Mouse (Mus musculus) cerebellum, adult 8-10 months (tissue): ENCODE data around the gene Zfp704.

Experiments
- DNase-seq: peaks from one replicate; pipeline ENCODE4 v3.0.0; 2022

Gene Zfp704

DNA sequence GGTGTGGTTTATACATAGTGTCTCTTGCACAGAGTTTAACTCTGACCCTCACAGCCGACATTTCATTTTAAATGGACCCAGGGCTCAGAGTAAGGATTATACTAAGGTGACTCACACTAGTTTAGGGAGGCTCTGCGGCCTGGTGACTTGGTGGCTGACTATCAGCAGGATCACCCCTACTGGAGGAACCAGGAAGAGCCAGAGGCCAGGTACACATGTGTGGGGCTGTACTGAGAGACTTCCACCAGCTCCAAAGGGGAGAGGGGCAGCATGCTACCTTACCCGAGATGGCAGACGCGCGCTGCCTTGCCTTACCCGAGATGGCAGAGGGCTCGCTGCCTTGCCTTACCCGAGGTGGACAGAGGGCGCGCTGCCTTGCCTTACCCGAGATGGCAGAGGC lies 159.4 kb downstream of the Zfp704 start:
- DNase-seq, result no peak

DNA sequence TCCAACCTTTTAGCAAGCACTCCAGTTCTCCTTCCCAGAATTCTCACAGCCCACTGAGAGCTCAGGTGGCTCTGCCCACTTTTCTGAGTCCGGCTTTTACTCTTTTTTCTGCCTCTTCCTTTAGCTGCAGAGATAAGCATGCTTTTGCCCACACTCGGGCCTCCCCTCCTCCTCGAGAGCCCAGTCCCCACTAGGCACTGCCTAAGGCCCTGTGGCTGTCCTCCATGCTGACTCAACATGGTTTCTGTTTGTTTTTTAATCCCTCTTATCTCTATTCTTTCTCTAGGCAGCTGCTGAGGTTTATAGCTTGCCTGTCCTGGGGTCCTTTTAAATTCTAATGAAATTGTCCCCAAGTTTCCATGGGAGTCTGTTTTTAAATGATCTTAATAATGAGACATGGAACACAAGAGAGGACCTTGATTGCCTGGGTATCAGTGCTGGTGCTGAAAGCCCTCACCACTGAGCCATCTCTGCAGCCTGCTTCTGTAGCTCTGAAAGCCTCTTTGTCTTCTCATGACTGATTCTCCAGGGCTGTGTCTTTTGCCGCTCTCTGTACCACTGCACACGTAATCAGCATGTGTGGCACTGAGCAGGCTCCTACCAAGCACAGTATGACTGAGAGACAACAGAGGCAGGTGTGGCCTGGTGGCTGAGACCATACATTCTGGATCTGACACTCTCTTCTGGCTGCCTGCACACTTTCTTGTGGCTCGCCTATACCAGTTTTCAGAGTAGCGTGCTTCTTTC lies 160.5 kb downstream of the Zfp704 start:
- no peak for DNase-seq

DNA sequence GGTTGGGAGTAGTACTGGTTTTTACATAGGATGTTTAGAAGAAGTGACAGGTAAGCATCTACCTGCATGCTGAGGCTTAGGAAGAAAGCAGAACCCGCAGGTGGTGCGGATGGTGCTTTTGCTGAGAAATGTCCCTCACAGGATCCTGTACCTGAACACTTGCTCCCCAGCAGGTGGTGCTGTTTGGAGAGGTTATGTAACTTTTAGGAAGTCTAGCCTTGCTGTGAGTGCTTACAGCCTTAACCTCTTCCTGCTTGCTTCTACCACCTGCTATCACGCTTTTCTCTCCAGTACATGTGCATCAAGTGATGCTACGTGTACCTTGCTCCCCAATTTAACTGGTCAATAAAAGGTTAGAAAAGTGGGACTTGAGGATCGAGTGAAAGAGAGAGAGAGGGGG lies 161.3 kb downstream of the Zfp704 start:
- no peak for DNase-seq

DNA sequence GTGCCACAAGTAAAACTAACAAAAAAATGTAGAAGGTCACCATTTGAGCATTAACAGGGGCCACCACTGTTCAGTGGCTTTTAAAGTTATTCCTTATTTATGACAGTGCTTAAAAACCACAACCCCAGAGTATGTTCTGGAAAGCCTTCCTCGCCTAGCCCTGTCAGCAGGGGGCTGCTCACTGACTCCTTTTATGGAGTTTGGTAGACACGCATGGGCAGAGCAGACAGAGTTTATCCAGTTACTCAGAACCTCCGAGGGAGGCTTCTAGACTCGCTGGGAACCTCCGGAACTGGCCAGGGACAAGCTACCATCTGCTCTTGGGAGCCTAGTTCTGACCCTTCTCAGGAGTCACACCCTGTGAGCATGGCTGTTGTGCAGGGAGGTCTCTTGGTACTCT lies 165.3 kb downstream of the Zfp704 start:
- no peak for DNase-seq

DNA sequence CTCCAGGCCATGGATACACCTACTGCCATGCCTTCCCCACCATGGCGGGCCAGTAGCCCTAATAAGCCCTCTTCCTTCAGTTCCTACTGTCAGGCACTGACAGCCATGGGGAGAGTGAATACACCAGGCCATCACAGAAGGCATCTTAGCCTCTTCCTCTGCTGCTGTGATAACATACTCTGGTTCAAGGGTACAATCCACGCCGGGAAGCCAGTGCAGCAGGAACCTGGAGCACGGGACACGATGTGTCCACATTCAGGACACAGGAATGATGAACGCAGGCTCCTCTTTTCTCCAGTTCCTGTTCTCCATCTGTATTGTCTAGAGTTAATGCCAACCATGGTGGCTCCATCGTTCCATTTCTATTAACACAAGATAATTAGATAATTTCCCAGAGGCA lies 165.9 kb downstream of the Zfp704 start:
- DNase-seq, result no peak

DNA sequence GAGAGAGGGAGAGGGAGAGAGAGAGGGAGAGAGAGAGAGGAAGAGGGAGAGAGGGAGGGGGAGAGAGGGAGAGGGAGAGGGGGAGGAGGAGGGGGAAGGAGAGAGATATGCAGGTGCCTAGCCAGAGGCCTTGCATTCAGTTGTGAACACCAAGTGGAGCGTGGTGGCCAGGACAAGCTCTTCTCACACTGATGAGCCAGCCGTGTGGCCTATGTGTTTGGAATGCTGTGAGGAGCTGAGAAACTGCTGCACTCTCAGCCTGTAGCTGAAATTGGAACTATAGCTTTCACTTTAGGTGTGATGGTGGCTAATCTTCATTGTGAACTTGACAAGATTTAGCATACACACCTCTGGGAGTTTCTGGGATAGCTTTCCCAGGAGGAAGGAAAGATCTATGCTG lies 166.4 kb downstream of the Zfp704 start:
- no peak for DNase-seq

DNA sequence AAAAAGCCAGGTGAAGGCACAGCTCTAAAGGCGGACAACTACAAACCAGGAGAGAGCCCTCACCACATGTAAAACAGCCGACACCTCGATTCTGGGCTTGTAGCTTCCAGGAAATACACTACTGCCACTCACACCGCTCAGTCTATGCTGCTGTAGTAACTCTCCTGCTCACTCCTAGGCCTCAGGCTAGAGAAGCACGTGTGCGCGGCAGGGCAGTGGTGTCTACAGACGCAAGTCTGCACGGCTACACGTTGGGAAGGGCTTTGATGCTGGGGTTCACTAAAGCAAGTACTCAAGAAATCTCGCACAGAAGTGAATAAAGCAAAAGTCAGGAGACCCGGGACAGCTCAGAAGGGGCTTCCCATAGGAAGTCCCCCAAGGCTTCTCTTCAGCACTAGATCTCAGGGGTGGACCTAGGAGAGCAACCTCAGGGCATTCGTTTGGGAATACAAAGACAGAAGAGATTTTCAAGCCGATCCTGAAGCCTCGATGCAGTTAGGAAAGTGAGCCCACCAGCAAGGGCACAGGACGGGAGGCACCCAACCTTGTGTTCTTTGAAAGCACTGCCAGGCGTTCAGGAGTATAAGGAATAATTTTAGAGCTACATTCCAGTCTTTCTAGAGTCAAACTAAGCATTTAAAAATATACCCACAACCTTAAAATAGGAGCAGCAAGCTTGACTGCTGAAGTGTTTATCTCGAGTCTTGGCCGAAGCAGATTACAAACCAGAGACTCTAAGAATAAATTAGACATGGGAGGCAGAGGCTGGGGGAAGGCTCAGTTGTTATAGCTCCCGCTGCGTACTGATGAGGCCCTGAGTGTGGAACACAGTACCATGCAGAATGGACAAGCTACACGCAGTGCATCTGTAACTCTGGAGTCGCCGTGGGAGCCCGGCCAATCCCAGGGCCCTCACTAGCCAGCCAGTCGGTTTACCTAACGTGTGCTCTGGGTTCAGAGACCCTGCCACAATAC lies 168.0 kb downstream of the Zfp704 start:
- DNase-seq, result no peak

DNA sequence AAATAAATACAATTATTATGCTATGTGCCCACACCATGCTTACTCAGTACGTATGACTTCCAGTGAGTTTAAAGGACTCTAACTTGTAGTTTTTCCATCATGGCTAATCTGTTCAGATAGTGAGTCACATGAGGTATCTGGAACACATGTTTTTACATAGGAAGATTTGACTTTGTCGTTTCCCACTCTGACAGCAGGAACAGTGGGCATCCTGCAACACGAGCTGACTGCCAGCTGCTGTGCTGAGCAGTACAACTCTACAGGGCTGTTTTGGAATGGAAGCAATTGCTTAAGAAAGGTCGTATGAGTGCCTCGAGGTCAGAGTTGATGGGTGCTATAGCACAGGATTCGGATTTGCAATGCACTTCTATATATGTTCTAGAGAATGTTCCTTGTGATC lies 169.4 kb downstream of the Zfp704 start:
- no peak for DNase-seq

DNA sequence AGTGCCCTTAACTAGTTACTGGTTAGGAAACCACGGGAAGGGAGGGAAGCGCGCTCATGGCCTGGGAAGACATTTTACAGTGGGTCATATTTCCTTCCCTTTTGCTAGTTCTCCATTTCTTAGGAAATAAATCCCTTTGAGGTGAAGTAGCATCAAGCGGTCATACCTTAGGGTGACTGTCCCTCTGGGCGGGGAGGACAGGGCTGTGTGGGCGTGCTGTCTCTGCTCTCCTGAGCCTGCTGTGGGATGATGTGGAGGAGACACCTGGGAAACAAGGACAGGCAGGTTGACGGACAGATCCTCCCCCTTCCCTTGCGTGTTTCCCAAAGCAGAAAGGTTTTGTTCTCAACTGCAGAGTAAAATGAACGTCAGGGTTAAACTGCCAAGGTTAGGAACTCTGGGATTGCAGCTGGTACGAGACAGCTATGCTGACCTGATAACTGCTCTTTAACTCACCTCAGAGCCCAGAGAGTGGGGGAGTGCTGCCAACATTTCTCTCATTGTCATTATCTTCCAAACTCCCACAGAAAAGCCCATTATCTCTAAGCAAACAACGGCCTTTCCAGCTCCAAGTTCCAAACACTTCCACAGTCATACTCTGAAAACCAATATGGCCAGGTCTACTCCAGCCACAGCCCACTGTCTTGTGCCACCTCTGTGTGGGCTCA lies 170.1 kb downstream of the Zfp704 start:
- no peak for DNase-seq

DNA sequence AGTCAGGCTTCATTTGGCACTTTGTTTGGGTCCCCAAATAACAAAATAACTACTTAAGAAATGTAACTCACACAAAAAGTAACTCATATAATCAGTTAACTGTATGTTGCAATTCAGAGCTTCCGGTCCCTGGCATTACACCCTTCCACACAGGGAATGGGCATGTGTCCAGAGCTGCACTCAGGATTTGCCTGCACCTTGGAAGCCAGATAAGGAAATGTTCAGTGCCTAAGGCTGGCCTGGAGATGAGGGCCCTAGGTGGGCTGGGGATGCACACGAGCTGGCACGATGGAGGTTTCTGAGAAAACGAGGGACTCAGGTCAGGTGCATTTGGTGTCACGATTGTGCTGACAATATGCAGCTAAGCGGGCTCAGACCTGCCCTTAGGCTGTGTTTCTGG lies 173.6 kb downstream of the Zfp704 start:
- DNase-seq, result no peak

DNA sequence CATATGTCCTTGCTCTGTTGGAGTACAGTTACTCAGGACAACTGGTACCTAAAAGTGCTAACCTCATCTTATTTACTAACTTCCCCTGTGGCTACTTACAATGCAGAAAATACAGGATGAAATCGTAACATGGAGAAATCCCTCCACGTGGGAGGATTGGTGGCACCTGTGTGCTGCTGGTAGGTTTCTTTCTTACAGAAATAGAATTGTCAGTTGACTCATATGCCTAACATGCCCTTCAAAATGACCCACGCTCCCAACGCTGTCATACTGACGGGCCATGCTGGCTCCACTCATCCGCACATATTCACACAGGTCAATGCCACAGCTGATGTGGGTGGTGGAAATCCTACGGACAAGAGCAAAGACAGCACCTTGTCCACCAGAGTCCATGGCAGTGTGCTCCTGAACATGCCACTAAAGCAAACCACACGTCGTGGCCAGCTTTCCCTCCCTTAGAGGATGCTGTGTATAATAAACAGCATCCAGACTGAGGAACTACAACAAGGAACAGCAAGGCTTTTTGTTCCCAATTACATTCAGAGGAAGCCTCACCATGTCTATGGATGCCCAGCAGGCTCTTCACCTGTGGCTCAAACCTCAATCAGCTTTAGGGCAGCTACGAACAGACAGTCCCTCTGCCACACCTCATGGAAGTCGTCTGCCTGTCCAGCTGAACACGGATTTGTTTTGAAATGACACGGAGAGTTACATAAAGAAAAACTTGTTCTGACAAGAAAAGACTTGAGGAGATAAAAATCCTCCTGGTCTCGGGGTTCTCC lies 175.3 kb downstream of the Zfp704 start:
- DNase-seq, result no peak

DNA sequence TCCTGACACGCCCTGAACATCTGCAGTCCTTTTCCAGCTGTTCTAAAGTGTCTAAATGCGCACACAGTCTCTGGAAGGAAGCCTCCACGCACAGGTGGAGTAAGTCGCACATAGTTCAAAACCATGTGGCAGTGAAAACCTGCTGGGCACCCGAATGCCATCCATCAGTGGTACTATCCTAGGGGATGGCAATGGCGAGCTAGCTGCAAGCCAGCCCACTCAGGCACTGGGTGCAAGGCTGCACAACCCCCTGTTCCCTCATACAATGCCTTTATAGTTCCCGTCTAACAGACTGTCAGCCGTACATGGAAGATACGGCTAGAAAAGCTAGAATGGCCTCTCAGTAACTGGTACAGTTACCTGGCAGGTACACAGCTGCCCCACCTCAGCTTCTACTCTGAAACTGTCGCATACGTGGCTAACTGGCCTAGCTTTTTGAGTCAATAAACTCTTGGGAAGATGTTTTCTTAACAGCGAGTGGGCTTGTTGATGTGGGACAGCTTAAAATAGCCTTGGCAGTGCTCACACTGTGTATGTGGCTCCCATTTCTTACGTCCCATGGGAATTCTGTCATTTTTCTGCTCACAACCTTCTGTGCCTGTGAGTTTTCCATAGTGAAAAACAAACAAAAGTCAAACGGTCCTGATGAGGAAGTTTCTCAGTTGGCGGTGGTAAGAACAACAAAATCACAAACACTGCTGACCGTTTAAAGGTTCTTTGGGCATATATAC lies 176.9 kb downstream of the Zfp704 start:
- no peak for DNase-seq

DNA sequence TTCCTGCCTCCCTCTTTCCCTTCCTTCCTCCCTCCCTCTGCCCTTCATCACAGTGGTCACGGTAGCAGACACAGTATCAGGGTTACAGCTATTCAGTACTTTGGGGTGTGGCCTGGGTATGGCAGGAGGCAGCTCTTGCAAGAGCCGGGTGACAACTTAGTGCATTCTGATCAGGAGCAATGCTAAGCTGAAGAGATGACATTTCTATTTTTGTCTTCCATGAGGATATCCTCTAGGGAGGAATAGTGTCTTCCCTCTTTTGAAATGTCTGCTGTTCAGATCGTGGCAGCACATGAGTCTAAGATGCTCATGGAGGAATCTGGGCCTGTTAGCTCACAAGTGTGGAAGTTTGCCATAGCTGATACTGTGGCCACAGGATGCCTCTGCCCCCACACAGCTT lies 177.7 kb downstream of the Zfp704 start:
- DNase-seq, result no peak

DNA sequence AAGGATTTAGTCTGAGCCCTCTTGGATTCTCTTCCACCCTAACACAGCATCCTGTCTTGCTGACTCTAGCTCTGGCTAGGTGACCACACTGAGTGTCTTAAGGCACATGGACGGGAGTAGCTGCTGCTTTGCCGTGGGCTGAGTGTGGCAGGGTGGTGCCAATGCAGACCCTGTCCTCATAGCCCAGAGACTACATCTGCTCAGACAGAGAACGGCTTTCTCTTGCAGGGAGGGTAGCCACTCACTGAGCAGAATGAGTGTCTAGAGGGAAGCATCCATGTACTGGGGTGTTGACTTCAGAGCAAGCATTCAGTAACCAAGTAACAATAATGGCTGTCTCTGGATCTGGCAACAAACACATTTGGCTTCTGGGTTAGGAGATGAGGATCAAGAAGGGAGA lies 179.9 kb downstream of the Zfp704 start:
- no peak for DNase-seq

DNA sequence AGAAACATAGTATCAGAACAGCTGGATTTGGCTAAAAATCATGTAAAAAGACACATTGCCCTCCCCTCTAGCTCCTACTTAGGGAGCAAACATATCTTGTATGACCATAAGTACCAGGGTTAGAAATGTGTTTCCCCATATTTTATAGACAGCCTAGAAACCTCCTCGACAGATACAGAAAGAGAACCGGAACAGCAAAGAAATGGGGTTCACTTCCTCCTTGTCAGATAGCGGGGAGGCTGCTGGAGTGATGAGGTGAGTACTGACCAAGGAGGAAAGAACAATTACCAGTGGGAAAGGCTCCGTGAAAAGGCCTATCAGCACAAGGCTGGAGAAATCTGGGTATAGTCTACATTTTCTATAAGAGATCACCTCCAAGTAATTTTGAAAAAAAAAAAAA lies 182.1 kb downstream of the Zfp704 start:
- no peak for DNase-seq

DNA sequence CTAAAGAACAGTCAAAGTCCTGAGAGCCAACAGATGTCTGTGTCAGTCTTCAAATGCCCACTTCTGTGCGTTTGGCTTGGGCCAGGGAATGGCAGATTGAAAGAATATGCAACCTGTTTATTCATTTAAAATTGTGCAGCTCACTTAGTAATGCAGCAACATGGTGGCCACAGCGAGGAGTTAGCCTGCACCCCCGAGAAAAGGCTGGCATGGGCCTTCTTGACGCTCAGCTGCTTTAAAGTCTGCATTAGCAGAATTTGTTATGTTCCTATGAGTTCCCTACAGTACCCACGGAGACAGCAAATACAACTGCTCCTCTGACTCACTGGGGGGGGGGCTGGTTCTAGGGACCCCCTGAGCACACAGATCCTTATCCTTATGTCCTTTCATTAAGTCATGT lies 184.2 kb downstream of the Zfp704 start:
- DNase-seq, result no peak

DNA sequence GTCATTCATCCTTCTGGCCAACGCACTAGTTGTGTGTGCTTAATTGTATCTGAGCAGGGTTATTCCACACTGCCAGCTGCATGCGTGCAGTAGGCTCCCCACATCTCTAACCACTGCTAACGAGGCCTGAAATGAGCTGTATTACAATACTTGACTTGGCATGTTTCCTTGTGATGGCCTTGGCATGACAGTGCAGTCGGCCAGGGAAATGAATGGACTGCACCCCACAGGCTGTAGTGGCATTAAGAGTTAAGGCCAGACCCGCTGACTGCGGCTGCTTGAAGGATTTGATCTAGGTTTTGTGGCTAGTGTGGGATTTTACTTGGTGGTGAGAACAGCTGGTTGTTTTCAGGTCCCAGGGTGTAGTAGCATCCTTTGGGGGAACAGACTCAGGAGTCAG lies 185.2 kb downstream of the Zfp704 start:
- no peak for DNase-seq

DNA sequence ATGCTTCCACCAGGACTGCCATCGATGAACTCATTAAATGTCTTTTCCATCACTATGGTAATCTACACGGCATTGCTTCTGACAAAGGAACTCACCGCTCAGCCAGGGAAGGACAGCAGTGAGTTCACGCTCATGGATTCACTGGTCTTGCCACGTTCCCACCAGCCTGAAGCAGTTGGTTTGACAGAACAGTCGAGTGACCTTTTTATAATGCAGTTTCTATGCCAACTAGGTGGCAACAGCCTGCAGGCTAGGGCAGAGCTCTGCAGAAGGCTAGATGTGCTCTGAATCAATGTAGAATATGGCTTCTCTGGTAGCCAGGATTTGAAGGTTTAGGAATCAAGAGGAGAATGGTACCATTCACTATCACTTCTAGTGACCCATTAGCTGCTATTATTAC lies 186.2 kb downstream of the Zfp704 start:
- no peak for DNase-seq

DNA sequence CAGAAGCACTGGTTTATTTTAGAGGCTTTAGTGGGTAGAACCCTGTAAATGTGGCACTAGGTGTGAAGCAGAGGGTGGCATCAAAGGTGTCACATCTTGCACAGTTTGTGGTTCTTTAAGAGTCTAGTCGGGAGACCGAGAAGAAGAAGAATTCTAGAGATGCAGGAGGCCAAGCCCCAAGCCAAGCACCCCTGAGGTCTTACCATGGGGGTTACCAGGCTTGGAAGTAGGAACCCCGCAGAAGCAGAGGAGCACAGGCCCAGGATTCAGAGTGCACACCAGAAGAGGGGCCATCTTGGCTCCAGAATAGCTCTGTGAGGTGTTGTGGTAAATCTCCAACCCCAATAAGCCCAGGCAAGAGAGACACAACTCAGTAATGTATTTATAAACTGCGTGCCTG lies 201.0 kb downstream of the Zfp704 start:
- no peak for DNase-seq

DNA sequence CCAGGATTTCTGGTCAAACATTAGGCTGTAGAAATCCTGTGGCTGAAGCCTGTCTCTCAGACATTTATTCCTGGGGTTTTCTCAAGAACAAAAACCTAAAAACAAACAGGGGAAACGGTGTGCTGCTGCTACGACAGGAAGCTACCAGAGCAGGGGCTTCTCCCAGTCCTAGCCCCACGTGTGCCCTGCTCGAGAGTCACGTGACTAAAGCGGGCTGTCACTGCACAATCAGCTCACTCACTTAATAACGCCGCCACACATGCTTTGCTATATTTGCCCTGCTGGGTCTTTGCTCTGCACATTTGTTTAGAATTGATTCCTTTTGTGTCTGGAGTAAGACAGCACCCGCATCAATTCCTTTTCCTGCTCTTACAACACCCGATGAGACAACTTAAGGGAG lies 202.1 kb downstream of the Zfp704 start:
- no peak for DNase-seq

DNA sequence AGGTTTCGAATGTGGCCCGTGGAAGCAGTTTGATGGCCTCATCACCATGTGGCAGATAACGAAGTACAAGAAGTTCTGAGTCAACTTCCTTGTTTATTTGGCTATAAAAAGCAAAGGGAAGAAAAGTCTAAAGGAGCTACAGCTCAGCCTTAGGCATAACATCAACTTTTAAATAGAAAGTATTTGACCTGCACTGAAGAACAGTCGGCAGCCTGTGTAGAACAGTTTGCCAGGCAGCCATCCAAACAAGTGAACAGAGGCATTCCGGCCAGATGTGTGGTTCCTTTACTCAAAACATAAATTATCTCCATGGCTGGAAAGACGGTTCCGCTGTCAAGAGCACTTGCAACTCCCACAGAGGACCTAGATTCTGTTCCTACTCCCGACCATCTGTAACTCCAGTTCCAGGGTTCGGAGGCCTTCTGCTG lies 202.8 kb downstream of the Zfp704 start:
- no peak for DNase-seq

DNA sequence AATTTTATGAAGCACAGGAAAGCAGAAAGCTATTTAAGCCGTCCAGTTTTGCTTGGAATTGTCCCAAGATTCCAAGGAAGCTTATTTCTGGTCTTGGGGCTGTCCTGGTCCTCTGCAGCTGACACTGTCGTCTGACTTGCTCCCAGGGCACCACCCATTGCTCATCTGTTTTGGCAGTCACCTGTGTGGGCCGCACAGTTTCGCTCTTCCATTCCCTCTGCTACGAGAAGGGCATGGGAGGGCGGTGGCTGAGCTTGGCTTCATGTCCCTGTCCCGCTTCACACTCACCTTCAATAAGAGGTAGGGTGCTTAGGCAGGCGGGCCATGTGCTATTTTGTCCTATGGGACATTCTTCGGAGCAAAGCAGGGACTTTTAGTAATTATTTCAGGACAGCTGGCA lies 204.5 kb downstream of the Zfp704 start:
- no peak for DNase-seq
